12 mouse cellular contexts compared by ENCODE assay signal in genomic region chr11:3294641-3295040, GRCm38 (mm10). TPM values are rescaled to one million over a fixed set of nuclear protein-coding genes. Genes with fewer than 3 reads are reported as not detected.
A peak's percentile ranks its signal among the peaks of the same experiment; 100 is the strongest.
DNase-seq lines count a peak whose midpoint lies in the region; ATAC-seq and TF ChIP-seq lines count a peak whose summit lies in the region.
"Had no signal": no experiment of that assay in that cellular context is flagged by ENCODE, and none has a peak within 500 bp of the region (broad histone marks: within the 10 kb centered on the region; RNA-seq: fewer than 3 reads in every experiment).

No protein-coding gene starts in this region.

- peaks cover 85% of the 10 kb centered on the region for H3K36me3 ChIP-seq in embryonic facial prominence, embryonic 10.5 days (replicated peaks)
- peaks cover 57% of the 10 kb centered on the region for H3K36me3 ChIP-seq in hindbrain, embryonic 12.5 days
- peaks cover 65% of the 10 kb centered on the region for H3K36me3 ChIP-seq in midbrain, embryonic 12.5 days

- DNase-seq in cerebellum, adult 11-12 months = peak; percentile 25
- DNase-seq in cerebellum, adult 2 months = no peak
- no peak for DNase-seq in embryonic facial prominence, embryonic 10.5 days (ENCODE audit: low spot score)
- DNase-seq in adrenal gland, postnatal 14 days = no peak
- no peak for DNase-seq in lung, postnatal 14 days
- no peak for DNase-seq in ovary, postnatal 14 days (ENCODE audit: low spot score)
- DNase-seq: embryo, embryonic 11 days; gastrocnemius, postnatal 10 days had no signal

- no peaks in the 10 kb centered on the region for H3K27me3 ChIP-seq in cerebellum, adult 2 months (ENCODE audit: control insufficient read depth, insufficient read depth, low read length)
- no peaks in the 10 kb centered on the region for H3K27me3 ChIP-seq in embryonic facial prominence, embryonic 10.5 days (replicated peaks; ENCODE audit: low read depth, poor library complexity, severe bottlenecking)
- H3K27me3 ChIP-seq in hindbrain, embryonic 12.5 days = no peaks in the 10 kb centered on the region
- no peaks in the 10 kb centered on the region for H3K27me3 ChIP-seq in midbrain, embryonic 12.5 days
- H3K27me3 ChIP-seq: Patski had no signal

- peaks cover 14% of the 10 kb centered on the region for H3K4me1 ChIP-seq in cerebellum, adult 2 months (ENCODE audit: control insufficient read depth, insufficient read depth, low read length)
- peaks cover 48% of the 10 kb centered on the region for H3K4me1 ChIP-seq in embryonic facial prominence, embryonic 10.5 days
- peaks cover 52% of the 10 kb centered on the region for H3K4me1 ChIP-seq in hindbrain, embryonic 12.5 days
- H3K4me1 ChIP-seq in midbrain, embryonic 12.5 days = peaks cover 49% of the 10 kb centered on the region

- peak overlapping the region; percentile 96 for H3K9ac ChIP-seq in hindbrain, embryonic 12.5 days
- peak overlapping the region; percentile 97 for H3K9ac ChIP-seq in midbrain, embryonic 12.5 days (replicated peaks)

- H3K4me2 ChIP-seq in hindbrain, embryonic 12.5 days (replicated peaks) = peak overlapping the region; percentile 99
- peak overlapping the region; percentile 99 for H3K4me2 ChIP-seq in midbrain, embryonic 12.5 days (replicated peaks)

- WGBS in cerebellum, adult 2 months = 85% methylated on average over 2 of the region's 2 CpGs
- WGBS in embryonic facial prominence, embryonic 10.5 days = 90% methylated on average over 2 of the region's 2 CpGs
- 88% methylated on average over 2 of the region's 2 CpGs for WGBS in hindbrain, embryonic 12.5 days
- 93% methylated on average over 2 of the region's 2 CpGs for WGBS in midbrain, embryonic 12.5 days

- H3K9me3 ChIP-seq in embryonic facial prominence, embryonic 10.5 days = no peaks in the 10 kb centered on the region
- no peaks in the 10 kb centered on the region for H3K9me3 ChIP-seq in hindbrain, embryonic 12.5 days (replicated peaks)
- H3K9me3 ChIP-seq in midbrain, embryonic 12.5 days = no peaks in the 10 kb centered on the region

- no peak for ATAC-seq in hindbrain, embryonic 12.5 days (ENCODE audit: low FRiP score)
- no peak for ATAC-seq in midbrain, embryonic 12.5 days (ENCODE audit: low FRiP score, low read depth)
- ATAC-seq: lung, postnatal 0 days; Patski had no signal

- H3K27ac ChIP-seq in cerebellum, adult 2 months (ENCODE audit: insufficient read depth, low read length) = no peak overlapping the region
- H3K27ac ChIP-seq in embryonic facial prominence, embryonic 10.5 days (replicated peaks) = peak overlapping the region; percentile 100
- H3K27ac ChIP-seq in hindbrain, embryonic 12.5 days = peak overlapping the region; percentile 44; the same call in 1 of the 2 replicates
- peak overlapping the region; percentile 100; the same call in 1 of the 2 replicates for H3K27ac ChIP-seq in midbrain, embryonic 12.5 days (replicated peaks)

- no peak for TF ChIP-seq CTCF in cerebellum, adult 2 months (IDR thresholded peaks at IDR 0.05; ENCODE audit: borderline replicate concordance, insufficient read depth, low read depth, low read length)

- H3K4me3 ChIP-seq in cerebellum, adult 2 months (replicated peaks; ENCODE audit: insufficient read depth, low read depth, low read length) = no peak overlapping the region
- peak overlapping the region; percentile 92 for H3K4me3 ChIP-seq in embryonic facial prominence, embryonic 10.5 days
- peak overlapping the region; percentile 92 for H3K4me3 ChIP-seq in hindbrain, embryonic 12.5 days
- peak overlapping the region; percentile 74 for H3K4me3 ChIP-seq in midbrain, embryonic 12.5 days

- no peak for TF ChIP-seq POLR2A in cerebellum, adult 2 months (IDR thresholded peaks at IDR 0.05; ENCODE audit: borderline replicate concordance, insufficient read depth, low read length)

RNA-seq across cellular contexts. Expression of gene Patz1, which starts 6.0 kb away (rescaled TPM):
- 41.0 and 44.1 TPM in 2 replicates for polyA plus RNA-seq in cerebellum, adult 2 months (2012; rRNA removed)
- 91.5 and 96.8 TPM in 2 replicates for polyA plus RNA-seq in embryonic facial prominence, embryonic 10.5 days (2016; fragmentation: Nextera tagmentation; extraction: Ambion mirVana)
- 115 and 119 TPM in 2 replicates for polyA plus RNA-seq in hindbrain, embryonic 12.5 days (2016; fragmentation: Nextera tagmentation; extraction: Ambion mirVana)
- polyA plus RNA-seq in midbrain, embryonic 12.5 days (2016; fragmentation: Nextera tagmentation; extraction: Ambion mirVana) = 140 and 154 TPM in 2 replicates
- total RNA-seq in adrenal gland, postnatal 14 days (2021) = 31.6 and 38.3 TPM in 2 replicates

RNA-seq across cellular contexts. Expression of gene Drg1, which starts 28.4 kb away (rescaled TPM):
- 83.2 and 85.9 TPM in 2 replicates for polyA plus RNA-seq in cerebellum, adult 2 months (2012; rRNA removed)
- polyA plus RNA-seq in embryonic facial prominence, embryonic 10.5 days (2016; fragmentation: Nextera tagmentation; extraction: Ambion mirVana) = 287 and 303 TPM in 2 replicates
- 240 and 245 TPM in 2 replicates for polyA plus RNA-seq in hindbrain, embryonic 12.5 days (2016; fragmentation: Nextera tagmentation; extraction: Ambion mirVana)
- 264 and 285 TPM in 2 replicates for polyA plus RNA-seq in midbrain, embryonic 12.5 days (2016; fragmentation: Nextera tagmentation; extraction: Ambion mirVana)
- total RNA-seq in adrenal gland, postnatal 14 days (2021) = 93.9 and 95.9 TPM in 2 replicates

RNA-seq across cellular contexts. Expression of gene Pik3ip1, which starts 35.6 kb away (rescaled TPM):
- 68.2 and 76.1 TPM in 2 replicates for polyA plus RNA-seq in cerebellum, adult 2 months (2012; rRNA removed)
- polyA plus RNA-seq in embryonic facial prominence, embryonic 10.5 days (2016; fragmentation: Nextera tagmentation; extraction: Ambion mirVana) = 7.3 and 11.2 TPM in 2 replicates
- polyA plus RNA-seq in hindbrain, embryonic 12.5 days (2016; fragmentation: Nextera tagmentation; extraction: Ambion mirVana) = 19.9 and 22.0 TPM in 2 replicates
- 17.3 TPM in 2 replicates for polyA plus RNA-seq in midbrain, embryonic 12.5 days (2016; fragmentation: Nextera tagmentation; extraction: Ambion mirVana)
- total RNA-seq in adrenal gland, postnatal 14 days (2021) = 11.1 and 24.2 TPM in 2 replicates
